Mouse (Mus musculus): ENCODE results near the gene Tm6sf1. TPM values are rescaled to one million over a fixed set of nuclear protein-coding genes. Genes with fewer than 3 reads are reported as not detected.

The Tm6sf1 gene
- total RNA-seq, 2 experiments from 2014 or later = 29.5 to 30.0 TPM

DNA sequence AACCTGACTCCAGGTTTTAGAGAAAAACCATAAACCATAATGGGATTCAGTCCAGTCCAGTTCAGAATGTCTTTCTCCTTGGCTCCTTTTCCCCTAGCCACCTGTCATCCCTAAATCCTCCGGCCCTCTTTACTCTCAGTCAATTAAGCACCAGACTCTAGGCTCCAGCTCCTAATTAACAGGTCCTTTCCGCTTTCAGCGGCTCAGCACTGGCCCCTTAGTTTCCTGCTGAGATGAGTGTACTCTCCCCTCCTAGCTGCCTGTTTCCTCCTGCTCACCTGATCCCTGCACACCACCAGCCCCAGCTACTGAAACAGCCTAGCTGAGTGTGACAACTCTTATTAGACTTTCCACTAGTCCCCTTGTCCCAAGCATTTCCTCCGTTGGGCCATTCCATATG lies 11.0 kb upstream of the Tm6sf1 start:
- intact Hi-C loops (cut with DNase I) = no loop called here
- no peak for DNase-seq (ENCODE audit: low spot score in 2 of 2)

- DNase-seq (ENCODE audit: low spot score in 2 of 2) = no peak
- intact Hi-C loops (cut with DNase I) = no loop called here
Observed at GRCm38 (mm10) chr7:81849214-81849613, 9.6 kb upstream of the Tm6sf1 start.

- intact Hi-C loops (cut with DNase I) = no loop called here
Observed at GRCm38 (mm10) chr7:81849633-81850032, 9.2 kb upstream of the Tm6sf1 start.

GRCm38 (mm10) chr7:81850171-81850570 lies 8.6 kb upstream of the Tm6sf1 start:
- intact Hi-C loops (cut with DNase I) = no loop called here

More at GRCm38 (mm10) chr7:81849633-81850032, 9.2 kb upstream of the Tm6sf1 start:
- DNase-seq (ENCODE audit: low spot score in 2 of 2) = no peak

GRCm38 (mm10) chr7:81851706-81852105 lies 7.1 kb upstream of the Tm6sf1 start:
- intact Hi-C loops (cut with DNase I) = no loop called here
- no peak for DNase-seq (ENCODE audit: low spot score in 2 of 2)

More at GRCm38 (mm10) chr7:81850171-81850570, 8.6 kb upstream of the Tm6sf1 start:
- DNase-seq (ENCODE audit: low spot score in 2 of 2) = no peak

GRCm38 (mm10) chr7:81854568-81855307 lies 4.1 kb upstream of the Tm6sf1 start:
- intact Hi-C loops (cut with DNase I) = no loop called here
- DNase-seq (ENCODE audit: low spot score in 2 of 2) = peak in 1 of 2 experiments; percentile 50

DNA sequence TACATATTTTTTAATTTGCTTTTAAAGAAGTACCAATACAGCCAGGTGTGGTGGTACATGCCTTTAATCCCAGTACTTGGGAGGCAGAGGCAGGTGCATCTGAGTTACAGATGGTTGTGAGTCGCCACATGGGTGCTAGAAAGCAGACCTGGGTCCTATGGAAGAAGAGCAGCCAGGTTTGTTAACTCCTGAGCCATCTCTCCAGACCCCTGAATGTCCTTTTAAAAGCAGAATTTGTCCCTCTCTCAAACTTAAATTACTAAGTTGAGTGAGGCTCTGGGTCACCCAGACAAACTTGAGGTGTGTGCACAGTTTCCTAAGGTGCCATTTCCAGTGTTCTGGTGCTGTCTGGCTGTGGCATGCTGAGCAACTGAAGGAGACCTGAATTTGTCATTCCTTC lies 3.1 kb upstream of the Tm6sf1 start, which contains the start of gene Gm10160:
Gene Gm10160 (minus strand): TSS at position 101 of the 400 bp plus-strand sequence.
- intact Hi-C loops (cut with DNase I) = no loop called here
- no peak for DNase-seq (ENCODE audit: low spot score in 2 of 2)

GRCm38 (mm10) chr7:81856221-81856620 lies 2.6 kb upstream of the Tm6sf1 start:
- intact Hi-C loops (cut with DNase I) = no loop called here
- no peak for DNase-seq (ENCODE audit: low spot score in 2 of 2)

DNA sequence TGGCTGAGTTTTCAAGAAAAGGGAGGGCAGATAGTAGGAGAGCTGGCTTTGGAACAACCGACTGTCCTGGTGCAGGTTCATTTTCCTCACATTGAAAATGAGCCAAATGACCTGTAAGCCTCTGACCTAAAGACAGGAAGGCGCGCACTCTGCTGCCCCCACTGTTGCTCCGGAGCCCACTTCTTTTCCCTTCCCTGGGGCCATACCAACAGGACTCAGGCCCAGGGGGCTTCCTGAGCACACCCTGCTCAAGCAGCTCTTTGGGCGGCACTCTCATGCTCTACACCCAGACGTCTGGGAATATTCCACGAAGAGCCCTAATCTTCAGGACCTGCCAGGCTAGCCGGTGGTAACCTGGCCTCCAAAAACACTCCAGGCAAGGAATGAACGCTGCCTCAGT lies 565 bp upstream of the Tm6sf1 start:
- intact Hi-C loops (cut with DNase I) = no loop called here

DNA sequence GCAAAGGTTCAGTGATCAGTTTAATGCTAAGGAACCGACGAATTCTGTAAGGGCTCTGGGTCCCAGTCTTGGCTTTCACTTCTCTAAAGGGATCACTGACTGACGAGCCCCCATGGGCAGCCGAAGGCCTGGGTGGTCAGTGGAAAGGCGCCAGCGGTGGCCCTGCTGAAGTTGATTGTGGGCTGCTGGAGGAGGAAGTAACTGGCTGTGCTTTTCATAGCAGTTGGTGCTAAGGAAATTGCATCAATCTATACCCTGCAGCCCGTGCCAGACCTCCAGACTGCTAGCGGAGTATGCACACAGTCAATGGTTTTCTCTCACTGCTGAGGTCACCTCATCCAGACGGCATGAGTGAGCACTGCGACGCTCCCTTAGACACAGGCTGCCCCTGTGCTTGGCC lies 1.3 kb downstream of the Tm6sf1 start:
- peak; percentile 54 to 73 for DNase-seq (ENCODE audit: low spot score in 2 of 2)
- intact Hi-C loops (cut with DNase I) = loop anchor here (1.0 to 10.0 kb wide), 3 partner anchors 31 to 255 kb away; partner anchors contain the start of genes 3110040N11Rik and Btbd1

More for the DNA sequence above, 565 bp upstream of the Tm6sf1 start:
- no peak for DNase-seq (ENCODE audit: low spot score in 2 of 2)

DNA sequence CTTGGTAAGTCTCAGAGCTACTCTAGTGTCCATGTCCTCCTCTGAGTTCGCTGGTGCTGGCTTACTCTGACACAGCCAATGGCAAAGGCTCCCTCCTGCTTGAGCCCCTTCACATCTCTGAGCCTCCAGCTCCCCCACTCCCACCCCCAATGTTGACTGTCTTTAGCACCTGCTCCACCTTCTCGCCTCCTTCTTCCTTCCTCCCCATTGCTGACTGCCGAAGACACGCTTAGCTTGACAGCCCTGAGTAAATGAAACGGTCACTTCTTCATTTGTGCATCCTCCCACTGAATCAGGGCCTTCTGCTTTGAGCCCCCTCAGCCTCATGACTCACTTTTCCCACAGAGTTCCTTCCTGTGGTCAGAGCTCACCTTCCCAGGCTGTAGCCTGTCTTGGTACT lies 2.2 kb downstream of the Tm6sf1 start:
- intact Hi-C loops (cut with DNase I) = loop anchor here (1.0 to 10.0 kb wide), 3 partner anchors 32 to 254 kb away; partner anchors contain the start of genes 3110040N11Rik and Btbd1

DNA sequence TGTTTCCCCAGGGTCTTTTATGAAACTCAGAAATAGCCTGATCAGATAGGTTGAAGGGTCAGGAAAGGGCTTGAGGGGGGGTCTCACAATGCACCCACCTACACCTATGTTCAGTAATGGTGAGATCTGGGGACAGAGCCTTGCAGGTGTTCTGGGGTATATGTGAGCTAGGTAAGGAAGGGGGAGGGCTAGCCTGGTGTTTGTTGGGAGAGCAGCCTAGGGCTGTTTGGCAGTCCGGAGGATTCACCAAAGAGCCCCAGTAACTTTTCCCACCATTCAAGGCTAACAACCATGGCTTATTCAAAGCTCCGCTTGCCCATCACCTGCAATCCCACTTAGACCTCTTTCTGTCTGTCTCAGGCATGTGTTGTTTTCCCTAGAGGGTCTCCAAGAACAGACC lies 2.7 kb downstream of the Tm6sf1 start:
- DNase-seq (ENCODE audit: low spot score in 2 of 2) = no peak
- intact Hi-C loops (cut with DNase I) = loop anchor here (5.0 to 10.0 kb wide), 2 partner anchors 74 to 253 kb away; partner anchors contain the start of gene 3110040N11Rik

More for the DNA sequence above, 2.2 kb downstream of the Tm6sf1 start:
- peak in 1 of 2 experiments; percentile 23 for DNase-seq (ENCODE audit: low spot score in 2 of 2)

- intact Hi-C loops (cut with DNase I) = loop anchor here (5.0 to 10.0 kb wide), 2 partner anchors 75 to 253 kb away; partner anchors contain the start of gene 3110040N11Rik
- DNase-seq (ENCODE audit: low spot score in 2 of 2) = no peak
Observed at GRCm38 (mm10) chr7:81861921-81862320, 3.1 kb downstream of the Tm6sf1 start.

DNA sequence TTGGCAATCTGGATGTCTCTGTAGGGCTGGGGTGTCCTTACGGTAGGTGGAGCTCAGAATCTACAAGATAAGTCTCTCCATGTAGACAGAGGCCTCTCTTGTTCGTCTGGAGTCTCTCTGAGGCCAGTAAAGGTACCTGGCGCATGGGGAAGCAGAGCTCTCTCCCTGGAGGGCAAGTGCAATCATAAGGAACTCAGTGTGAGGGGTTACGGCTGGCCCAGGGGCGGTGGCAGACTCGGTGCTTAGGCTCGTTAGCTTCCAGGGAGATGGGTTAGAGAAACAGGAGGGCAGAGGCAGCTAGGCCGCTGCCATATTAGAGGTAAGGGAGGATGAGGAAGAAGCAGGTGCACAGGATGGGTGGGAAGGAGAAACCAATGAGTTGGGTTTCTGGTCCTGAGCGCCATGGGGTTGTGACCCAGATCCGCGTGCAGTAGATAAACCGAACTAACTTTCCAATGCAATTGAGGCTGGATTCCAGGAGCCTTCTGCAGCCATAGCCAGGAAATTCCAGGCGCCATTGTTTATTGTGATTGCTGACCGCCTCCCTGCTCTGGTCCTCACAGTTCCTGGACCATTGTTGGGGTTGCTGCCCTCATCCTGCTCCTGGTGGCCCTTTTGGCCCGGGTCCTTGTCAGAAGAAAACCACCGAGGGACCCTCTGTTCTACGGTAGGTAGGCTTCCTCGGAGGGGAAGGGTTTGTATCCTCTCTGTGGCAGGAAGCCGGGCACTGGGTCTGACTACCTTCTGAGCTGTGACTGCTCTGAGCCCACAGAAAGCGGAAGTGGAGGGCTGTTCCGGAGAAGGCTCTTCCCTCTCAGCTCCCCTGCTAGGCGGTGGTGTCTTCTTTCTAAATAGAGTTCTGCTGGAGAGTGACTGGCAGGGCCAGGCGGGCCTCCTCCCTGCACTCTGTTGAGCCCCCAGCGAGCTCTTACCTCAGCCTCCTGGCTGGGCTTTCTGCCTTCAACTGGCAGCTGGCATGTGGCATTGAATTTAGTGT lies 4.1 kb downstream of the Tm6sf1 start:
- intact Hi-C loops (cut with DNase I) = loop anchor here (5.0 to 10.0 kb wide), 2 partner anchors 76 to 252 kb away; partner anchors contain the start of gene 3110040N11Rik
- no peak for DNase-seq (ENCODE audit: low spot score in 2 of 2)

DNA sequence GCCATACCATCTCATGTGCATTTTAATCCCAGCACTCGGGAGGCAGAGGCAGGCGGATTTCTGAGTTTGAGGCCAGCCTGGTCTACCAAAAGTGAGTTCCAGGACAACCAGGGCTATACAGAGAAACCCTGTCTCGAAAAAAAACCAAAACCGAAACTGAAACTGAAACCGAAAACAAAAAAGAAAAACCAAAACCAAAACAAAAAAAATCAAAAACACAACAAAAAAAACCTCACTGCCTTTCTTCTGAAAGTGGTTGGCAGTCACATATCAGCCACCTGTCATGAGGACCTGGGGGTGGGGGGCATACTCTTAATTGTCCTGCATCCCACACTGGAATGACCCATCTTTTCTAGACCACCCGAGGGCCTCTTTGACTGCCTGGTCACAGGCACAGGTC lies 5.8 kb downstream of the Tm6sf1 start:
- no peak for DNase-seq (ENCODE audit: low spot score in 2 of 2)
- intact Hi-C loops (cut with DNase I) = loop anchor here (5.0 to 10.0 kb wide), 2 partner anchors 77 to 250 kb away; partner anchors contain the start of gene 3110040N11Rik

DNA sequence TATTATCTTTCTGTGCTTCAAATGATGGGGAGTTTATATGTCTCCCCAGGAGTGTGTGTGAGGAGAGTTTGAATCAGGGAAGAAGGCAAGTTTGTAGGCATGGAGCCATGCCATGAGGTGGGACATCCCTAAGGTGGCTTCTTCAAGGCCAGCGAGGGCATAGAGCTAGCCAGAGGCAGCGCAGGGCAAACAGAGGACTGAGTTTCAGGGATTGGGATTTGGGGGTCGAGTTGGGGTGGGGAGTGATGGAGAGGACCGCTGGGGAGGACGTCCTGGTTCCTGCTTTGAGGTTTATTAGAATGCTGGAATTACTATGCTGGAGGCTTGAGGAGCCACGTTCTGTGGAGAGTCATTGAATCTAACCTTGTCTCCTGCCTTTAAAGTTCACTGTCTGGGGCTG lies 7.1 kb downstream of the Tm6sf1 start:
- intact Hi-C loops (cut with DNase I) = loop anchor here (5.0 to 10.0 kb wide), 2 partner anchors 91 to 249 kb away; no protein-coding TSS in a partner anchor

DNA sequence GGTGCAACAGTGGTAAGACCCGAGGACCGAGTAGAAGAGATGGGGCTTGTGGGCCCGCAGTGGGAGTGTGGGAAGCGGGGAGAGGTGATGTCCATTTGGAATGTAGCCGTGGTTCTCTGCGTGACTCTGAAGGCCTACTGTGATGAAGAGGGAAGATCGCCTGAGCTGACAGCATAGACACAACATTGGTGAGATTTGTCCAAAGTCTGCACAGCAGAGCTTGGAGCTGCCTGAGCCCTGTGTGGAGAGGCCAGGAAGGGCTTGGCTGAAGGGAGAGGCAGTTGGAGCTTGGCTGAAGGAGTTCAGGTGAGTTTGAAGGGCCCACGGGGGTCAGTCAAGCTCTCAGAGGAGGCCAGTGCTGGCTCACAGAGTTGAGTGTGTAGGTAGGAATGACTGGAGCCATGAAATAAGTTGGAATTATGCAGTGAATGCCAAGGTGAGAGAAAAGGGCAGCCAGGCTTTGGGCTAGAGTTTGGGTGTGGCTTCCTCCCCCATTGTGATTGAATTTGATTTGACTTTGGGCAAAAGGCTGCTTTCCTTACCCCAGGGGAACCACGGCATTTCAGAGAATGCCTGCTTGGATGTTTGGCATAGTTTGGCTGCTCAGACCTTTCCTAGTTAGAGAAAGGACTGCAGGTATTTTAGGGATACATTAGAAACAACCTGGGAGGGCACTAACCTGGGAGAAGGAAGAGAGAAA lies 8.6 kb downstream of the Tm6sf1 start:
- intact Hi-C loops (cut with DNase I) = loop anchor here (5.0 to 10.0 kb wide), 2 partner anchors 90 to 247 kb away; no protein-coding TSS in a partner anchor
- DNase-seq (ENCODE audit: low spot score in 2 of 2) = no peak

More for the DNA sequence above, 7.1 kb downstream of the Tm6sf1 start:
- DNase-seq (ENCODE audit: low spot score in 2 of 2) = no peak

GRCm38 (mm10) chr7:81868158-81868557 lies 9.4 kb downstream of the Tm6sf1 start:
- intact Hi-C loops (cut with DNase I) = loop anchor here (5.0 to 10.0 kb wide), 2 partner anchors 89 to 247 kb away; no protein-coding TSS in a partner anchor
- peak; percentile 57 for DNase-seq (ENCODE audit: low spot score in 2 of 2)

Measured in left cerebral cortex, postnatal 25 days (tissue).